Mouse (Mus musculus) yolk sac, embryonic 10.5 days (tissue): ENCODE measurements around the gene Ptpn3.
"Not testable (repeated sequence)": the region's sequence is repeated elsewhere in the genome, so short reads cannot be mapped to it uniquely, and the experiment has no call there.

ENCODE experiments used
- DNase-seq: peaks from one replicate; pipeline ENCODE4 v3.0.0-alpha.2; 2017; ENCODE audit warnings: low spot score

The Ptpn3 gene

DNA sequence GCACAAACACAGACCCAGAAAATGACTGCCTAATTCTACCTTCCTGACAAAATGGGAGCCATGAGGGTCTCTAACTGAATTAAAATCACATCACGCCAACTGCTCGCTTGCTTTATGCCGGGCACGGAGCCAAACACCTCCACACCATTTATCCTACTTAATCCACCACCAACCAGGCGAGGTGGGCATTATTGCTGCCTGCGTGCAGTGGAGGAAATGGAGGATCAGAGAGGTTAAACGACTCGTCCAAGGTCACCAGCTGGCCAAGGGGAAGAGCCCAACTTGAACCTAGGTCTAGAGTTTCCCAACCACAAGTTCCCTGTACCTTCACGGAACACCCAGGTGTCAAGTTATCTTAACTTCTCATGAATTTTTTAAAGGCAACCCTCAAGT, 2.3 kb downstream of the Ptpn3 start:
- DNase-seq = no peak

DNA sequence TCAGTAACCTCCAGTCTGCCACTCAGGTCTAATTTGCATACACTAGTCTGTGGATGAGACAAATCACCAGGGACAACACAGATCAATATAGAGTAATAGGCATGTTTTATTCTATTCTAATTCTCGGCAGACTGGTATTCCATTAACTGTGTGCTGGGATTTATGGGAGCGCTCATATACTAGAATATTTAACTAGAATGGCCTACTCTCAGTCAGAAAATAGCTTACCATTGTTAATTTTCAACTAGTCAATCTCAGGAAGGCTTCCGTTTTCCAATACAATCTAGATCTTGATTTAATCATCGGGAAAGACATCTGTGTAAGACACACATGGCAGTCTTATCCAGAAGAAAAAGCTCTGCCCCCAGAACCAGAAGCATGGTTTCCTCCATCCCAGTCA, 3.5 kb downstream of the Ptpn3 start:
- DNase-seq = no peak

DNA sequence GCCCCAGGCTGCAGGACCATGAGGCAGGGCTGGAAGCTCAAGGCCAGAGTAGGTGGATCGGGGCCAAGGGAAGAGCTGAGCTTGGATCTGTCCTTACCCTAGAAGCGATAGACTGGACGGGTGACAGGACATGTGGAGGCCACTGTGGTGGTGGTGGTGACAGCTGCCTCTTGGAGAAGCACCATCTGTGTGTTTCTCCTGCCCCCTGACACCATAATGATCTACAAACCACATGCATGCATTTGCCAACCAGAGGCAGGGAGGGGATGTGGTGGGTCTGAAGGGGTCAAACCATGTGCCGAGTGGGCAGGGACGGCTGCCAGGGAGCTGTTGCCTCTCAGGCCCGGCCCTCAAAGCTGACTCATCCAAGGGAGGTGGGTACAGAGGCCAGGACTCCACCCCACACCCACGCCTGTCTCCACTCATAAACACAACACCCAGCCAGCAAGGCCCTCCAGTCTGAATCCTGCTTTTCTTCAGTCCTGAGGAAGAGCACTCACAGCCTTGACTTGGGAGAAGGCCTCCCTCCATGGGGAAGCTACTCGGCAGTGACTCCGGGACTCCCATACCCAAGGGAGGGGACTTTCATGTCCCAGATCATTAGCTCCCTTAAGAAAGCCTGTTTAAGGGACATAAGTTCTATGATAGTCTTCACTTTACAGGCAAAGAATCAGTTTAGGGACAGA, 6.5 kb downstream of the Ptpn3 start:
- no peak for DNase-seq

DNA sequence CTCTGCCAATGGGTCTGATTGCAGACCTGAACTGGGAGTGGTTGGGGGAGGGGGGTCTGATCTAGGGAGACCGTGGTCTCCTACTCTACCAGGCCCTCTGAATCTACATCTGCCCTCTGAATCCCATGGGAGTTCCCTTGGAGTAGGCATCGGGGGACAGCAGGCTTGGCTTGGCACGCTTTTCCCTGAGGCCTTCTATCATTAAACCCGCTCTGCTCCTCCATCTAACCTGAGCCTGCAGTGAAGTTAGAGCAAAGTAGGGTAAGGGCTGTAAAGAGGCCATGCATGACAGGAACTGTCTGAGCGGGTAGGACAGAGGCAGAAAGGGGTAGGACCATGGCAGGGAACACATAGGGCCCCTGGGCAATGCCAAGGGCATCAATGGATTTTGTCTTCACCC, 9.0 kb downstream of the Ptpn3 start:
- DNase-seq = no peak

DNA sequence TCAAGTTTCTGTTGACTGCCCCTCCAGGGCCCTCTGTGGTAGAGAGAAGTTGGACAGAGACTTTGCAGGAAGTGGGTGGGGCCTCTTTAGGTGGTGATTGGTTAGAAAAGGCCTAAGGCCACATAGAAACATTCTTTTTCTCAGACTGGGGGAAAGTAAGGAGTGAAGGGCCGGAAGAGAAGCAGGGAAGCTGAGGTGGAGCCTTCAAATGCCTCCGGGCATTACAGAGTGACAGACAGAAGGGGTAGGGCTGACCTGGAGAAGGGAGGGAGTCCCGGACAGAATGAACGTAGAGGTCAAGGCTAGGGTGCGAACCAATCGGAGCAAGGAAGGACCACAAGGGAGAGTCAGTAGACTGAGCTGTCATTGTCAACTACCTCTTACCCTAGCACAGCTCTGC, 11.6 kb downstream of the Ptpn3 start:
- no peak for DNase-seq

DNA sequence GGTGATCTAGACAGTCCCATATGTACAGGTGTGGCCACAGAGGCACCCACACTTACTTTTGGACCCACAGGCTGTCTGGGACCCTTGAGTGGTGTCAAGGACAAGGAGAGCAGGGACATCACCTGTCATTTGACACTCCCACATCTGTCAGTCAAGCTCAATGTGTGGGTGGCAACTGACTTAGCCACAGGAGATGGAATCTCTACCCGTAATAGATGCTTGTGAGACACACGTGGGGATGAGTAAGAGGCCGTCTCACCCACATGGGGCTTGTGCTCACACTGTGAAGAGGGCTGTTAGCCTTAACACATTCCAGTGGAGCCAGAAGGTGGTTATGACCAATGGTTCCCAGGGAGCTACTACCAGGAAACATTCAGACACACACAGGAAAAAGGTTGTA, 13.8 kb downstream of the Ptpn3 start:
- no peak for DNase-seq

DNA sequence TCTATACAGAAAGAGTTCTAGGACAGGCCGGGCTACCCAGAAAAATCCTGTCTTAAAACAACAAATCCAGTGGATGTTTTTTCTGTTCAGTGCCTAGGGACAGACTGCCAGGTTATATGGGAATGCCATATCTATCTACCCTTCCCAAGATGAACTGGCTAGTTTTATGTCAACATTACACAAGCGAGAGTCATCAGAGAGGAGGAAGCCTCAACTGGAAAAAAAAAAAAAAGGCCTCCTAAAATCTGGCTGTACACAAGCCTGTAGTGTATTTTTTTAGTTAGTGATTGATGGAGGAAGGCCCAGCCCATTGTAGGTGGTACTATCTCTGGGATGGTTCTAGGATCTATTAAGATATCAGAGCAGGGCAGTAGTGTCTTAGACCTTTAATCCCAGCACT, 16.4 kb downstream of the Ptpn3 start:
- DNase-seq = no peak

DNA sequence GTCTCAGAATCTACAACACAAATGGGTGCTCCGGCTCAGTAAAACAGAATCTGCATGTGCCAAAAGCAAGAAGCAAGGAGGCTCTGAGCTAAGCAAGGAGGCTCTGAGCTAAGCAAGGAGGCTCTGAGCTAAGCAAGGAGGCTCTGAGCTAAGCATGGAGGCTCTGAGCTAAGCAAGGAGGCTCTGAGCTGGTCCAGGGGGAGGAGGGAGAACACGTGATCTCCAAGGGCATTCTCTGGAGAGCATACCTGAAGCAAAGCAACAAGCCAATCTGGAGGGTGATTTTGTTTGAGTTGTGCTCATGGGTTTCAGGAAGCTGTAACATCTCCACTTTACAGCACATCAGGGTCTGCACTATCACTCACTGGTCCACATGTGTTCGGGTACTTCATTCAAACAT, 18.4 kb downstream of the Ptpn3 start:
- DNase-seq = no peak

DNA sequence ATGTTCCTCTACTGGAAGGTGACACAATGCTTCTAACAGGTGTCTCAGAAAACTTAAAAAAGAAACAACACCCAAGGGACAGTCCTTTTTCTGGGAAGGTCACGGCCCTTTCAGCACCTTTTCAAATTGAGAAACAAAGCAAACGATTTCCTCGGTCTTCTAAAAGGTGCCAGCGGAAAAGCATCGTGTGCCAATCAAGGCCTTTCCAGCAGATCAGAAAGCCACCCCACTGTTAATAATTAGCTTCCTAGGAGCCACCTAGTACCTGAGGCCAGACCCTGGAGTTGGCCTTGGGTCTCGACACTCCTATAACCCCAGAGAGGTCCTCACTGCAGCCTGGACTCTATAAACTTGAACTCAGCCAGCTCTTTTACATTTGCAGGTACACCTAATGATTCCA, 19.0 kb downstream of the Ptpn3 start:
- no peak for DNase-seq

DNA sequence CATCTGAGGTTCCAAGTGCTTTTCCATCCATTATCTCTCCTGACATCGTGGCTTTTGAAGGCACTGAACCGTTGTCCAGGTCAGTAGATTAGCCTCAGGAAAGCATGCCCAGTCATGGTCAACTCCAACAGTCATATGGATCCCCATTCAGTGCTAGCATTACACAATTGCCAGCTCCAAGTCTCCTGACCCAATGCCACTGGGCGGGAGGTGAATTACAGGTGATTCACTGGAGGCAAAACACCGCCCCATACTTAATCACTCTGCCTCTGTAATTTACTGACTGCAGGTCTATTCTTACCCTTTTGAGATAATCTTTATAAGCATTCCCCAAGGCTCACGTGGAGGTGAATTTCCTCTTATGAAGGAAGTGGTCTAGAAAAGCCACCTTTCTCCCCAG, 19.5 kb downstream of the Ptpn3 start:
- DNase-seq = no peak

DNA sequence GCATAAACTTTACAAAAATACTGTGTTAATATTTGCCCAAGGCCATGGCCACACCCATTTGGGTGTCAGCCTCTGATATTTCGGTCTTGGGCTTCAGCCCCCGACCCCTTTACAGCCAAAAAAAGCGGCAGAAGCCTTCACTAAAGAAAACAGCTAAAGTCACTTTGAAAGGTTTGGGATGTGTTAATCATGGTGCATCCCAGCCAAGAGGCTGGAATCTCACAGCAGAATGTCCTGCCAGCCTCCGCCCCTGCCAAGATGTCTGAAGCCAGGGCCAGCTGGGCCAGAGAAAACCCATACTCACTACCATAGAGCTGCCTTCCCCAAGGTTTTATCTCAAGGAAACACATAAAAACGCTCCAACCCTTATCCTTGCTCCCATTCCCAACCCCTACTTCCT, 20.7 kb downstream of the Ptpn3 start:
- no peak for DNase-seq

DNA sequence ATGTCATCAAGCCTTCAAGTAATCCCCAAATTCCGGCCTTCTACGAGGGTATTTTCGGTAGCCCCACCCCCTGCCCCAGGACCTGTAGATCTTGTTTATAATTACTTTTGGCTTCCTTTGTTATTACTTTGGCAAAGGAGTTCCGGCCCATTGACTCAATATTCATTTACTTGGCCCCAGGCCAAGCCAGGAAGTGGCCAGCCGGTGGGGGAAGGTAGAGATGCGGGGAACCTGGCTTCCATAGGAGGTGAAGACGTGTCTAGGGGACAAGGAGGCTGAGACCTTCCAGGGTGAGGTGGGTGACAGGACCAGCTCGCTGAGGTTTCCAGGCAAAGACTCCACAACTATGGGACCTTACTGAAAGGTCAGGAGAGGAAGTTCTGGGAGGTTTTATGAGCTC, 22.4 kb downstream of the Ptpn3 start:
- DNase-seq = no peak

DNA sequence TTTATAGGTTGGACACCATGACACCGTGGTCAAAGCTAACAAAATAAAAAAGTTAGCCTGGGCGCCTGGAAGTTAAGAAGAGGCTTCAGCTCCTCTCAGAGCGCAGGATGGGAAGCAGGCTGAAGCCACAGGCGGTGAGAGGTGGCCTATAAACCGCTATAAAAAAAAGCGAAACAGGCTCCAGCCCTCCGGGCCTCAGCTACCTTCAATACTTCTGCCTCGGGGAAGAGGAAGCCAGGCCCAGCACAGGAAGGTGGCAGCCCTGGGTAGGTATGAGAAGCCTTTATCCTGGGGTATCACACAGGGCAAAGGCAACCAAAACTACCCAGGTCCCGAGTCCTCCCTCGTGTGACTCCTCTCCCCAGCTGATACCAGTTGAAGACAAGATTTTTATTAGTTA, 22.8 kb downstream of the Ptpn3 start:
- DNase-seq = no peak

DNA sequence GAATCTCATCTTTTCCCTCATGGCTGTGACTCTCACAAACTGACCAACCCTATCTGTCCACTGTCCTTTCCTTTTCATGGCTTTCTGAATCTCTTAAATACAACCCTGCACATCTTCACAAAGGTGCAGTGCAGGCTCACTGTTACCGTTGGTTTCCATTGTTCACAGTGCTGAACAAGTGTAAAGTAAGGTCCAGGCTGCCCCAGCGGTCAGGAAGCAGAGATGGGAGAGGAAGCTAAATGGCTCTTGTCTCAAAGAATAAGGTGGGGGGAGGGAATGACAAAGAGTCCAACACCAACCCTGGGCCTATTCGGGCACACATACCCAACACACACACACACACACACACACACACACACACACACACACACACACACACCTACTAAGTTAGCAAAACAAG, 24.0 kb downstream of the Ptpn3 start:
- DNase-seq = no peak

DNA sequence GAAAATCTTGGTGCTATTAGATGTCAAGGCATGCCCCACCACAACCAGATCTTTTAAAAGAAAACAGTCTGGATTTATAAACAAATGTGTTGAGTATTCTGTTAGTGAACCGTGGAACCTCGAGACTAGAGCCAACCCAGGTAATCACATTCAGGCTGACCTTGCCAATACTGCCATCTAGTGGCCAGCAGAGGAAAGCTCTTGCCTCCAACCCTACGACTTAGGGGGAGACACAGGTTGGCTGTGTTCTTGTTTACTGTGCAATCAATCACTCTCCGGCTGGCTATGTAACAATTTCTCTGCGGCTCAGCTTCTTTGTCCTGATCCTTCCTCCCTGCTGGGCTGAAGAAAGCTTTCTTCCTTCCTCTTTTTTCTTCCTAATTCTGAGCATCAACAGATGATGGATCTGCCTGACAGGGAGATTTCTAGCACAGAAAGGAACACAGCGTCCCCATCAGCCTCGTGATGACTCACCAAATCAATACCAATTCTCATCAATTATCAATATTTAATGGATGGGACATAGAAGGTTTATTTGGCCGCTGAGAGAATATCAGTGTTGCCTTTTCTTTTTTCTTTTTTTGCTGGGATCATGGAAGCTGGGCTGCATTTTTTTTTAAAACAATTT, 26.4 kb downstream of the Ptpn3 start:
- peak; percentile 59 for DNase-seq

DNA sequence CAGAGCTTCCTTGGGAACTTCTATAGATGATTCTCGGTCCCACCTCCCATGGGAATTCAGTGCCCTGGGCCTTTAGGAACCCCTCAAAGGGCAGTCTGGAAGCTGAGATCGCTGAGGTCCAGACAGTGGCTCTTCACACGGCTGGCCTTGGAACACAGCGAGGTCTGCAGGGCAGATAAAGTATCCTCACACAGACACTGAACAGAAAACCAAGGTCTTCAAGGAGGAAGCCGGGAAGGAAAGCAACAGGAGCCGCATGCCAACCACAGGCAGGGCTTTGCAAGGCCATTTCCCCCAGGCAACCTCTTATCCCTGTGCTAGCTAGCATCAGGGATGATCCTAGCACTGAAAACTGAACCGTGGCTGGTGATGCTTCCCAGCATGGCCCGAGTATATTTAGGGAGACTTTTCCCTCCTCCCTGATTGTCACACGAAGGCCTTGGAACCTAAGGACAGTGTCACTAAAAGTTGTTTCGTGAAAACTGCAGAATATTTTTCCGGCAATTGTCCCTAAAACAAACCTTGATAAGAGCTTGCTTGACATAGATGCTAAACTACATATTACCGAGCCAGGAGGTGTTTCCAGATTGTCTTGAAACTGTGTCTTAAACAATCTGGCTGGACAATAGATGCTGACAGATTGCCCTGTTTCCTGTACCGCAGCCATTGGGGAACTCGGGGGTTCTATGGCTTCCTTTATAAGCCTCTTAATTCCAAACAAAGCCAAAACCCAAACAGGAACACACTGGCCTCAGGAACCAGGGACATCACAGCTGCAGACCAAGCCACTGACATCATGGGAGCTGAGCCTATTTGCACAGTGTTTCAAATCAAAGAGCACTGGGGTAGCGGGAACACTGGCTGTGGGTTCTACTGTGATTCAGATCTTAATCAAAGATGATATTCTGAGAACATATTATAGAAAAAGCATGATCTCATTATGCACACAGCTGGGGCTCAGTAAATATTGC, 27.8 kb downstream of the Ptpn3 start:
- no peak for DNase-seq

DNA sequence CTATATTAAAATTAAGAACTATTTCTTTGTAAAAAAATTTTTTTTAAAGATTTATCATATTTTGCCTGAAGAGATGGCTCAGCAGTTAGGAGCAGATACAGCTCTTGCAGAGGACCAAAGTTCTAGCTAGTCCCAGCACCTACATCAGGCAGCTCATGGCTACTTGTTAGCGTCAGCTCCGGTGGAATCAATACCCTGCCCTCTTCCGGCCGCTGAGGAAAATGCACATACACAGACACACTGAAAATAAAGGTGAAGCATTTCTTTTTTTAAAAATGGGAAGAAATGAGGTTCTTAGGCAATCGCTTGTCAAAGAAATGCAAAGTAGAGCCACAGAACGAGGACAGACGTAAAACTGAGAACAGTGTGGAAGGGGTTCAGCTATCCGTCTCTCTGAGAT, 30.6 kb downstream of the Ptpn3 start:
- no peak for DNase-seq

DNA sequence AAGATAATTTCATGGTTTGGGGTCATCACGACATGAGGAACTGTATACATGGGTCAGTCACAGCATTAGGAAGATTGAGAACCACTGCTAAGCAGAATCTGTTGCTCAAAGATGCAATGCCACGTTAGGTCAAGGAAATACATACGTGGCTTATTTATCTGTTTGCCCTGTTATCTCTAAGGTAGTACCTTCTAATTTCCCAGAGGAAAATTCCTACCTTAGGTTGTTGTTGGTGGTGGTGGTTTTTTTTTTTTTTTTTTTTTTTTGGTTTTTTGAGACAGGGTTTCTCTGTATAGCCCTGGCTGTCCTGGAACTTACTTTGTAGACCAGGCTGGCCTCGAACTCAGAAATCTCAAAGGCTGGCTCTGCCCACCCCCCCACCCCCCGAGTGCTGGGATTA, 31.1 kb downstream of the Ptpn3 start:
- DNase-seq = not testable (repeated sequence)

DNA sequence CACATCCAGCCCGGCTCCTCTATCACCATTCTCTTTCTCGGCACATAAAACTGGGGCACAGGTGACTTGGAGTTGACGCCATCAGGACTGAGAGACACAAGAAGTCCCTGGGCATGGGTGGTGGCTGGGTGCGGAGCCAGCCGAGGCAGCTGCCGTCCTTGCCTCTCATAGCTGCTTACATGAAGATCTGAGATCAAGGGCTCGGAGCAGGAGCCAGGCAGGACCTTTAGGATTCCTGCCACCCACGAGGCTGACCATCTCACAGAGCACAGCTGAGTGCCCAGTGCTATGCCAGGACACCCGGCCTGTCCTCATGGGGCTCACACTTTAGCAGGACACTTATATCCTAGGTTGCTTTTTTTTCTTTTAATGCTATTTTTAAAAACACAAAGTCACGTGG, 32.3 kb downstream of the Ptpn3 start:
- no peak for DNase-seq

DNA sequence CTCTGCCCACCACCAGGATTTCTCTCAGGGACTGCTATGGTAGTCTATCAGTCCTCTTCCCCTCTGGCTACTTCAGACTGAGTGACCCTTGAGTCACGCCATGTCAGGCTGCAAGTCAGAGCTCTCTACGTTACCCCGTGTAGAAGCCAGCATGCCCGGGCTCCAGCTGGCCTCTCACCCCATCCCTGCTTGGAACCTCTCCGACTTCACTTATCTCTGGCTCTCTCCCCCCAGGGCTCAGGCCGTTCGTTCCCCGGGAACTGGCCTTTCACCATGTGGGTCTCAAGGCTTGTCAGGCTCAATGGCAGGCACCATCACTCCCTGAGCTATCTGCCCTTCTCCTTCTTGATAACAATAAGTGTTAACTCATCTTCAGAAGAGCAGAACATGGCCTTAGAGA, 33.3 kb downstream of the Ptpn3 start:
- DNase-seq = no peak

DNA sequence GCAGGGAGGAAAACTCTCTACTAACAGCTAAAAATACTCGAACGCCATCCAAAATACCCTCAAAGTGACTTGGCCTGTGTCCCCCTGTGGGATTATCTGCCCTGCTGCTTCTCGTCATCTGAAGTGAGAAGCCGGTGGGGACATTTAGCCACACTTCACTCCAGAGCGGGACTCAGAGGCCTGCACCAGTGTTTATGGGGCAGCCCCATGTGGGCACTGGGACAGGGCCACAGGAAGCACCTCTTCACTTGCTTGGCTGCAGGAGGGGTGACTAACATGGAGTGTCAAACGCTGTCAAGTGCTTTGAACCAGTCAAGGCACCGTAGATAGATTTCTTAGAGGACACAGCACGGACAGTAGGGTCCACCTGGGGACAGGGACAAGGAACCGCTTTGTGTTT, 35.2 kb downstream of the Ptpn3 start:
- DNase-seq = no peak

DNA sequence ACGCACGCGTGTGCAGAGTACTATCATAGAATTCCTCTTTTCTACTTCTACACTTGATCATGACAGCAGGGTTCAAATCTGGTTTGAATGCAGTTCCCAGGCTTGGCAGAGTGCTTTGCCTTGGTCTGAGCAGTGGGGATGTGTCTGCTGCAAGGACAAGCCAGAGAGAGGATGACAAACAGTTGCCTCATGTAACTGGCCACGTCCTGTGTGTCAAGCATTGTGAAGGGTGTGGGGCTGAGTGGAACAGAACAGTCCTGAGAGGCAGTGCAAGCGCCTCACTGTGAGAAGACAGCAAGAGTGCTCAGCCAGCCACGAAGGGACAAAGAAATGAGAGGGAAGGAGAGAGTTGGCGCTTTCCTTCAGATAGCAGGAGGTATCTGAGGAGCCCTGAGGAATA, 37.9 kb downstream of the Ptpn3 start:
- no peak for DNase-seq

DNA sequence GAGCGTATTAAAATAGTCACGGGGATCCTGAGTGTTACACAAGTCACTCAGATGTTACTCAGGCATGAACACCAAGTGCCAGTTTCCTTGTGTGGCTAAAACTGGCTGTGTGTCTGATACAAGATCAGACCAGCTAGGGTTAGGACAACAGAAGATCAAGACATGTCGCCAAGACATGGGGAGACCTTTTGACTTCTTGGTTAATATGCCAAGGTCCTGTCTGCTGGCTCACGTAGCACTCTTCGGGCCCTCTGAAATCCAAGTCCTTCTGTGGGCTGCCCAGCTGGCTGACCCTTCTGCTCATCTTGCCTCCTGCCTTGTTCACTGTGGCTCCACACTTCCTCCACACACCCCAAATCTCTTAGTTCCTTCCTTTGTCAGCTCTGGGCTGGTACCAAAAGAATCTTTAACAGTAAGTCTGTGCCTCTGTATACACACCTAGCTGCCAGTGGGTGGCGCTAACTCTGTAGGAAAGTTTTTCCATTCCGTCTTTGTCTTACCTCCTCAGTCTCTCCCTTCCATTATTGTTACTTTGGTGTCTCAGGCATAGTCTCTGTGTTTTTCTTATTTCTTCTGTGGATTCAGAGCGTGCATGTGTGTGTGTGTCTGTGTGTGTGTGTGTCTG, 38.5 kb downstream of the Ptpn3 start:
- no peak for DNase-seq
